Mouse (Mus musculus) kidney, embryonic 14.5 days (tissue): ENCODE results near the gene C9orf72. TPM values are rescaled to one million over a fixed set of nuclear protein-coding genes. Genes with fewer than 3 reads are reported as not detected.
A peak's percentile ranks its signal among the peaks of the same experiment; 100 is the strongest.

ENCODE experiments used
- ATAC-seq: fragments of 200-750 bp; cut with Nextera tagmentation; 2 replicates; pipeline ENCODE4 v1.8.0; 2017; ENCODE audit warnings: moderate number of reproducible peaks, mild to moderate bottlenecking, moderate TSS enrichment, moderate library complexity; ENCODE audit not compliant: low FRiP score, low TSS enrichment
- H3K27ac ChIP-seq: fragments of 300-500 bp; sonication (generic); 2 replicates; pipeline ENCODE4 v1.5.1; 2014; ENCODE audit warnings: low read depth, mild to moderate bottlenecking, low read length, moderate library complexity, mixed read lengths
- H3K27me3 ChIP-seq: fragments of 300-500 bp; sonication (generic); 2 replicates; pipeline ENCODE4 v1.6.1; 2014; ENCODE audit warnings: mild to moderate bottlenecking, low read length; ENCODE audit not compliant: control insufficient read depth, insufficient read depth
- H3K36me3 ChIP-seq: fragments of 300-500 bp; sonication (generic); 2 replicates; pipeline ENCODE4 v1.6.1; 2014; ENCODE audit warnings: low read length, mixed read lengths; ENCODE audit not compliant: control insufficient read depth, insufficient read depth
- H3K4me1 ChIP-seq: fragments of 300-500 bp; sonication (generic); 2 replicates; pipeline ENCODE4 v1.6.1; 2014; ENCODE audit warnings: low read length, mixed read lengths; ENCODE audit not compliant: control insufficient read depth, insufficient read depth
- H3K4me2 ChIP-seq: fragments of 300-500 bp; sonication (generic); replicated peaks from 2 replicates; pipeline ENCODE4 v1.6.1; 2014; ENCODE audit warnings: low read depth, mild to moderate bottlenecking, low read length
- H3K4me3 ChIP-seq: fragments of 300-500 bp; sonication (generic); 2 replicates; pipeline ENCODE4 v1.5.1; 2014; ENCODE audit warnings: mild to moderate bottlenecking, low read length
- H3K9ac ChIP-seq: fragments of 300-500 bp; sonication (generic); 2 replicates; pipeline ENCODE4 v1.6.1; 2014; ENCODE audit warnings: low read depth, mild to moderate bottlenecking, low read length, moderate library complexity
- H3K9me3 ChIP-seq: fragments of 300-500 bp; sonication (generic); 2 replicates; pipeline ENCODE4 v1.6.1; 2016; ENCODE audit warnings: low read length; ENCODE audit not compliant: control insufficient read depth
- WGBS: fragments of 180-500 bp; shearing (Covaris S2); extraction: QIAGEN DNeasy Blood & Tissue Kit; methylation state at CpG from one replicate; pipeline ENCODE4 v1.1.7; 2014; 5-methylcytosine and 5-hydroxymethylcytosine counted together
- polyA plus RNA-seq: library from polyadenylated mRNA; unstranded; fragments of >200 nt; fragmentation: Nextera tagmentation; extraction: Ambion mirVana; gene quantifications from 2 replicates; pipeline ENCODE4 v1.2.1, GENCODE M21; 2014

Gene C9orf72
- polyA plus RNA-seq, 1 experiment from 2014 or later, result 13.8 TPM

DNA sequence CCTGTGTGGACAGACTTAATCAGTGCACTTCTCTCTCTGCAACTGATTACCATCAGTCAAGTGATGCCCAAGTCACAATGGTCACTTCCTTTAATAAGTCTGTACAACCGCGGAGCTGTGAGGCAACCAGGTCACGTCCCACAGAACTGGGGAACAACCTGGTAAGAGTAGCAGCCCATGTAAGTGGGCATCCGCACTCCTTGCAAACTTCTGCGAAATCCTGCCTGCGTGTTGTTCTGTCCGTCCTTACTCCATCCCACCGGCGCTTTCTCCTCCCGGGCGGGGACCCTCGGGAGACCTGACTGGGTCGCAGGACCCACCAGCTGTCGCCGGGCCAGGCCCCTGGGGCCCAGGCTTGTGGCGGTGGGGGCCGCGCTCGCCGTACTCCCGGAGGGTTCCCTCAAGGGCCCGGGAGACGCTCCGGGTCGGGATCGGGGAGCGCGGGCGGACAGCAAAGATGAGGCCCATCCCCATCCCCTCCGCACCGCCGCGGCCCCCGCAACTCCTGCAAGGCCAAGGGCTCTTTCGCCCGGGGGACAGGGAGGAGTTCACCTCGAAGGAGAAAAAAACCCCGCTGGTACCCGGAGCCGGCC is 738 bp downstream of the C9orf72 start:
- peak overlapping the region; percentile 78 for H3K9ac ChIP-seq
- no peaks in the 10 kb centered on the region for H3K36me3 ChIP-seq
- H3K4me2 ChIP-seq, result peak overlapping the region; percentile 89
- WGBS, result 0% methylated on average over 19 of the region's 40 CpGs
- no peaks in the 10 kb centered on the region for H3K27me3 ChIP-seq
- ATAC-seq, result peak; percentile 80
- H3K4me1 ChIP-seq, result no peaks in the 10 kb centered on the region
- H3K4me3 ChIP-seq, result peak overlapping the region; percentile 84
- H3K9me3 ChIP-seq, result no peaks in the 10 kb centered on the region
- H3K27ac ChIP-seq, result no peak overlapping the region

DNA sequence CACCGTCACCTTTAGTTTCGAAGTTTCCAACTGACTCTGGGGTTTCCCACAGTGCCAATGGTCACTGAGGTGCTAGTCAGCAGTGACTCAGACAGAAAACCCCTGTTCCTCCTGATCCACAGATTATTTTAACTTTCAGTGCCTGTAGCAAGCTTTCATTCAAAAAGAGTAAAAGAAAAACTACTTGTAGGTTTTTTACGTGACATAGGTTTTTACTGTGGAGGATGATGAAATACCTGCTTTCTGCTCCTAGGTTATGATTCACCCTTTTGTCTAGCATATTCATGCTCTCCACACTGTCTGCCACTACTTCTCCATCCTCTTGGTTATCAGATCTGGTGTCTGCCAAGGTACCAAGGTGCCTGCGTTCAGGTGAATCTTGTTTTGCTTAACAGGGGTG is 1.9 kb downstream of the C9orf72 start:
- Histone ChIP-seq H3K4me2 (no peak overlapping the region), H3K9me3 (no peaks in the 10 kb centered on the region), H3K27ac (no peak overlapping the region), H3K4me3 (no peak overlapping the region), H3K4me1 (no peaks in the 10 kb centered on the region), H3K27me3 (no peaks in the 10 kb centered on the region), H3K9ac (no peak overlapping the region), H3K36me3 (no peaks in the 10 kb centered on the region)
- WGBS, result 89% methylated on average over 4 of the region's 4 CpGs
- no peak for ATAC-seq

- Histone ChIP-seq H3K4me2 (no peak overlapping the region), H3K27me3 (no peaks in the 10 kb centered on the region), H3K4me3 (no peak overlapping the region), H3K4me1 (no peaks in the 10 kb centered on the region), H3K9ac (no peak overlapping the region), H3K9me3 (no peaks in the 10 kb centered on the region), H3K27ac (no peak overlapping the region), H3K36me3 (no peaks in the 10 kb centered on the region)
- WGBS, result 88% methylated on average over 5 of the region's 5 CpGs
- ATAC-seq, result no peak
These were observed 2.5 kb downstream of the C9orf72 start for GRCm38 (mm10) chr4:35223376-35223988.

GRCm38 (mm10) chr4:35221903-35222302 is 4.1 kb downstream of the C9orf72 start:
- no peaks in the 10 kb centered on the region for H3K27me3 ChIP-seq
- H3K4me2 ChIP-seq, result no peak overlapping the region
- no peak for ATAC-seq
- H3K36me3 ChIP-seq, result no peaks in the 10 kb centered on the region; the same call in 1 of the 2 replicates
- no peak overlapping the region for H3K27ac ChIP-seq
- 54% methylated on average over 4 of the region's 4 CpGs for WGBS
- H3K9ac ChIP-seq, result no peak overlapping the region
- H3K9me3 ChIP-seq, result no peaks in the 10 kb centered on the region
- H3K4me1 ChIP-seq, result no peaks in the 10 kb centered on the region
- no peak overlapping the region for H3K4me3 ChIP-seq

DNA sequence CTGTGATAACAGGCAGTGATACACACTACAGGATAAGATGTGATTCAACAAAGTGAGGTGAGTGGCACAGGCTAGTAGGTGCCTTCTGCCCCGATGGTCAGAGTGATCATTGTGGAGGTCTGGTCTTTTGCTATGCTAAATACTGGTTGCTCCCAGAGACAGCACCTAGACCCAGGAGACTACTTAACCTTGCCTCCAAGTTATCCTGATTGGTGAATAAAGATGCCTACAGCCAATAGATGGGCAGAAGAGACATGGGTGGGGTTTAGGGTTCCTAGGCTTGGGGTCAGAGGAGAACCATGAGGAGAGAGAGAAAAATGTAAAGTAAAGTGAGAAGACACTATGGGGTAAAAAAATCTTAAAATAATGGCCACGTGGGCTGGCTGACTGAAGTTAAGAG is 4.8 kb downstream of the C9orf72 start:
- no peak for ATAC-seq
- Histone ChIP-seq H3K27me3 (no peaks in the 10 kb centered on the region), H3K9ac (no peak overlapping the region), H3K4me3 (no peak overlapping the region), H3K4me1 (no peaks in the 10 kb centered on the region), H3K36me3 (no peaks in the 10 kb centered on the region; the same call in 1 of the 2 replicates), H3K4me2 (no peak overlapping the region), H3K9me3 (no peaks in the 10 kb centered on the region), H3K27ac (no peak overlapping the region)
- 32% methylated on average over 2 of the region's 2 CpGs for WGBS

DNA sequence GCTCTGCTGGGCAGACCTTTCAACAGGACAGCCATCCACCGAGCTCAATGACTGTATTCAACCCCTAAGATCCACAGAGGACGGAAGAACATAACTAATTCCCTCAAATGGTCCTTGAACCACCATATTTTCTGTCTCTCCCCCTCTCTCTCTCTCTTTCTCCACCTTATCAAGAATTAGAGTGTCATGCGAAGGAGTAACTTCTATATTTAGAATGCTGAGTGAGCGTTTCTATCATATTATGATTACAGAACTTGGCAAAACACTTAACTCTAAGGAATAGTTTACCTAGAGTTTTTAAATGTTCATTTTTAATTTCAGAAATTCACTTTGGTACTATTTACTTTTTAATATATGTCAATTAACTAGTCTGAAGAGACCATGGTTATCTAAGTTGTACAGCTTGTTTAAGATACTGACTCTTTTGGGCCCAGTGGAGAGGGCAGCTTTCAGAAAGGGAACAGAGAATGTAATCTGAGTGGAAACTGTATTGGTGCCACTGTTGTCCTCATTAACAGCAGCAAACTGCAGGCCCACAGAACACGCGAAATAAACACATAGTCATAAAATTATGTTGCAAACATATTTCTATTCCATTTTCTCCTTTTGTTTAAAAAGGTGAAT is 5.8 kb downstream of the C9orf72 start:
- no peaks in the 10 kb centered on the region for H3K27me3 ChIP-seq
- no peak for ATAC-seq
- WGBS, result 85% methylated on average over 6 of the region's 6 CpGs
- H3K4me1 ChIP-seq, result no peaks in the 10 kb centered on the region
- no peaks in the 10 kb centered on the region for H3K9me3 ChIP-seq
- no peak overlapping the region for H3K27ac ChIP-seq
- H3K36me3 ChIP-seq, result no peaks in the 10 kb centered on the region; the same call in 1 of the 2 replicates
- no peak overlapping the region for H3K4me2 ChIP-seq
- no peak overlapping the region for H3K9ac ChIP-seq
- H3K4me3 ChIP-seq, result no peak overlapping the region

- H3K36me3 ChIP-seq, result peaks cover 6% of the 10 kb centered on the region; the same call in 1 of the 2 replicates
- H3K27me3 ChIP-seq, result no peaks in the 10 kb centered on the region
- H3K4me1 ChIP-seq, result no peaks in the 10 kb centered on the region
- H3K4me3 ChIP-seq, result no peak overlapping the region
- H3K9ac ChIP-seq, result no peak overlapping the region
- no peak for ATAC-seq
- WGBS, result 57% methylated on average over 7 of the region's 7 CpGs
- H3K9me3 ChIP-seq, result no peaks in the 10 kb centered on the region
- no peak overlapping the region for H3K4me2 ChIP-seq
- H3K27ac ChIP-seq, result no peak overlapping the region
These were observed 21.3 kb downstream of the C9orf72 start for GRCm38 (mm10) chr4:35204659-35205058.

- H3K4me3 ChIP-seq, result no peak overlapping the region
- no peak overlapping the region for H3K27ac ChIP-seq
- WGBS, result 91% methylated on average over 2 of the region's 2 CpGs
- H3K9ac ChIP-seq, result no peak overlapping the region
- no peaks in the 10 kb centered on the region for H3K9me3 ChIP-seq
- ATAC-seq, result no peak
- no peak overlapping the region for H3K4me2 ChIP-seq
- H3K4me1 ChIP-seq, result no peaks in the 10 kb centered on the region
- H3K27me3 ChIP-seq, result no peaks in the 10 kb centered on the region
- peaks cover 6% of the 10 kb centered on the region; the same call in 1 of the 2 replicates for H3K36me3 ChIP-seq
These were observed 22.3 kb downstream of the C9orf72 start for GRCm38 (mm10) chr4:35203724-35204123.

GRCm38 (mm10) chr4:35201700-35202099 is 24.3 kb downstream of the C9orf72 start:
- ATAC-seq, result no peak
- H3K27ac ChIP-seq, result no peak overlapping the region
- H3K4me1 ChIP-seq, result no peaks in the 10 kb centered on the region
- no peaks in the 10 kb centered on the region for H3K27me3 ChIP-seq
- WGBS, result 97% methylated on average over 5 of the region's 5 CpGs
- no peaks in the 10 kb centered on the region for H3K9me3 ChIP-seq
- H3K36me3 ChIP-seq, result peaks cover 6% of the 10 kb centered on the region; the same call in 1 of the 2 replicates
- no peak overlapping the region for H3K9ac ChIP-seq
- H3K4me3 ChIP-seq, result no peak overlapping the region
- H3K4me2 ChIP-seq, result no peak overlapping the region
